Mouse (Mus musculus) C2C12 (cell line): ENCODE data around the gene Syk.

Experiments
- CEBPB ChIP-seq: IDR thresholded peaks from one replicate; pipeline ENCODE4 v1.6.1; 2011; ENCODE audit warnings: low read depth, mild to moderate bottlenecking, control low read depth, moderate library complexity
- CTCF ChIP-seq: IDR thresholded peaks from one replicate; pipeline ENCODE4 v1.5.1; 2011; ENCODE audit not compliant: control insufficient read depth, insufficient read depth, insufficient read length
- MYOD1 ChIP-seq: IDR thresholded peaks from one replicate; pipeline ENCODE4 v1.6.1; 2011; ENCODE audit warnings: low read depth; ENCODE audit not compliant: control insufficient read depth, insufficient read length
- USF1 ChIP-seq: IDR thresholded peaks from one replicate; pipeline ENCODE4 v1.6.1; 2011; ENCODE audit warnings: low read depth, mild to moderate bottlenecking, control low read depth, moderate library complexity

- TF ChIP-seq CTCF = no peak
- no peak for TF ChIP-seq USF1
- no peak for TF ChIP-seq CEBPB
- no peak for TF ChIP-seq MYOD1
These were observed 16.2 kb upstream of the Syk start for GRCm38 (mm10) chr13:52566777-52567176.
